Mouse (Mus musculus) neural tube, embryonic 13.5 days (tissue): ENCODE measurements around the gene Ube2q2. TPM values are rescaled to one million over a fixed set of nuclear protein-coding genes. Genes with fewer than 3 reads are reported as not detected.
"Not testable (repeated sequence)": the region's sequence is repeated elsewhere in the genome, so short reads cannot be mapped to it uniquely, and the experiment has no call there.

Source experiments
- ATAC-seq: fragments of 200-750 bp; cut with Nextera tagmentation; 2 replicates; pipeline ENCODE4 v1.8.0; 2017; ENCODE audit warnings: low read depth, mild to moderate bottlenecking, moderate TSS enrichment, moderate library complexity
- H3K27ac ChIP-seq: fragments of 300-500 bp; sonication (generic); replicated peaks from 2 replicates; pipeline ENCODE4 v1.5.1; 2015; ENCODE audit warnings: moderate library complexity, mild to moderate bottlenecking, inconsistent platforms
- H3K27me3 ChIP-seq: fragments of 300-500 bp; sonication (generic); 2 replicates; pipeline ENCODE4 v1.6.1; 2015; ENCODE audit warnings: mild to moderate bottlenecking, inconsistent platforms
- H3K36me3 ChIP-seq: fragments of 300-500 bp; sonication (generic); 2 replicates; pipeline ENCODE4 v1.6.1; 2015; ENCODE audit warnings: mild to moderate bottlenecking, inconsistent platforms
- H3K4me1 ChIP-seq: fragments of 300-500 bp; sonication (generic); replicated peaks from 2 replicates; pipeline ENCODE4 v1.6.1; 2015; ENCODE audit warnings: inconsistent platforms
- H3K4me2 ChIP-seq: fragments of 300-500 bp; sonication (generic); 2 replicates; pipeline ENCODE4 v1.6.1; 2015; ENCODE audit warnings: inconsistent platforms, mild to moderate bottlenecking, moderate library complexity
- H3K4me3 ChIP-seq: fragments of 300-500 bp; sonication (generic); 2 replicates; pipeline ENCODE4 v1.5.1; 2015; ENCODE audit warnings: mild to moderate bottlenecking, inconsistent platforms
- H3K9ac ChIP-seq: fragments of 300-500 bp; sonication (generic); 2 replicates; pipeline ENCODE4 v1.6.1; 2015; ENCODE audit warnings: moderate library complexity, mild to moderate bottlenecking, inconsistent platforms
- H3K9me3 ChIP-seq: fragments of 300-500 bp; sonication (generic); 2 replicates; pipeline ENCODE4 v1.6.1; 2016; ENCODE audit warnings: inconsistent platforms
- WGBS: fragments of 180-500 bp; shearing (Covaris S2); methylation state at CpG from one replicate; pipeline ENCODE4 v1.1.7; 2015; 5-methylcytosine and 5-hydroxymethylcytosine counted together
- polyA plus RNA-seq: library from polyadenylated mRNA; unstranded; fragments of >200 nt; fragmentation: Nextera tagmentation; extraction: Ambion mirVana; gene quantifications from 2 replicates; pipeline ENCODE4 v1.2.1, GENCODE M21; 2015

Ube2q2 gene
- 48.0 and 48.4 TPM in 2 replicates for polyA plus RNA-seq

- Histone ChIP-seq H3K4me2 (peak within 1 kb of the TSS; percentile 90), H3K4me3 (peak within 1 kb of the TSS; percentile 95), H3K4me1 (peaks cover 34% of the 10 kb centered on the region), H3K27ac (peak within 1 kb of the TSS; percentile 89), H3K36me3 (0 out of 2 replicates have a peak, but pooled peaks cover 3% of the 10 kb centered on the region), H3K27me3 (no peaks in the 10 kb centered on the region), H3K9me3 (no peaks in the 10 kb centered on the region), H3K9ac (peak within 1 kb of the TSS; percentile 98)
- WGBS: 1% methylated on average over 67 of the region's 81 CpGs
- peak; percentile 83 for ATAC-seq
Measured at GRCm38 (mm10) chr9:55148854-55149498, at the start of gene Ube2q2. Ube2q2 (plus strand) TSS chr9:55148854.

- whole genome bisulfite sequencing: 10% methylated on average over 3 of the region's 3 CpGs
- H3K27ac ChIP-seq: no peak overlapping the region
- H3K9ac ChIP-seq: no peak overlapping the region
- H3K9me3 ChIP-seq: no peaks in the 10 kb centered on the region
- no peak overlapping the region for H3K4me3 ChIP-seq
- ATAC-seq: no peak
- no peaks in the 10 kb centered on the region for H3K4me1 ChIP-seq
- H3K4me2 ChIP-seq: no peak overlapping the region
- no peaks in the 10 kb centered on the region for H3K27me3 ChIP-seq
- no peaks in the 10 kb centered on the region for H3K36me3 ChIP-seq
Measured at GRCm38 (mm10) chr9:55101117-55101516, 47.5 kb upstream of the Ube2q2 start.

- H3K27ac ChIP-seq: no peak overlapping the region
- H3K4me2 ChIP-seq: no peak overlapping the region
- H3K9me3 ChIP-seq: no peaks in the 10 kb centered on the region
- H3K9ac ChIP-seq: no peak overlapping the region
- no peak overlapping the region for H3K4me3 ChIP-seq
- H3K36me3 ChIP-seq: no peaks in the 10 kb centered on the region
- ATAC-seq: no peak
- no peaks in the 10 kb centered on the region for H3K27me3 ChIP-seq
- H3K4me1 ChIP-seq: no peaks in the 10 kb centered on the region
- 92% methylated on average over 8 of the region's 8 CpGs for WGBS
Measured at GRCm38 (mm10) chr9:55102186-55102835, 46.3 kb upstream of the Ube2q2 start.

GRCm38 (mm10) chr9:55102931-55103630 is 45.6 kb upstream of the Ube2q2 start:
- Histone ChIP-seq H3K4me3 (no peak overlapping the region), H3K4me2 (no peak overlapping the region), H3K27ac (no peak overlapping the region), H3K4me1 (no peaks in the 10 kb centered on the region), H3K27me3 (no peaks in the 10 kb centered on the region), H3K9me3 (no peaks in the 10 kb centered on the region), H3K9ac (no peak overlapping the region), H3K36me3 (no peaks in the 10 kb centered on the region)
- no peak for ATAC-seq
- WGBS: 94% methylated on average over 5 of the region's 5 CpGs

- H3K36me3 ChIP-seq: no peaks in the 10 kb centered on the region
- H3K4me3 ChIP-seq: no peak overlapping the region
- no peaks in the 10 kb centered on the region for H3K9me3 ChIP-seq
- H3K27me3 ChIP-seq: no peaks in the 10 kb centered on the region
- H3K4me1 ChIP-seq: no peaks in the 10 kb centered on the region
- H3K9ac ChIP-seq: no peak overlapping the region
- 0 out of 2 replicates have a peak overlapping the region, but pooled peaks have one; percentile 19 for H3K4me2 ChIP-seq
- no peak overlapping the region for H3K27ac ChIP-seq
- ATAC-seq: peak; percentile 93
- WGBS: 29% methylated on average over 16 of the region's 16 CpGs
Measured at GRCm38 (mm10) chr9:55110059-55110834, 38.4 kb upstream of the Ube2q2 start.

GRCm38 (mm10) chr9:55110835-55111217 is 37.8 kb upstream of the Ube2q2 start:
- H3K36me3 ChIP-seq, H3K4me3 ChIP-seq, H3K4me2 ChIP-seq, H3K4me1 ChIP-seq, H3K27me3 ChIP-seq, H3K9ac ChIP-seq, H3K27ac ChIP-seq, H3K9me3 ChIP-seq: not testable (repeated sequence)
- 11% methylated on average over 3 of the region's 3 CpGs for WGBS
- peak; percentile 40; the same call in 1 of the 2 replicates for ATAC-seq

GRCm38 (mm10) chr9:55114752-55115151 is 33.9 kb upstream of the Ube2q2 start:
- Histone ChIP-seq H3K4me2 (no peak overlapping the region), H3K36me3 (no peaks in the 10 kb centered on the region), H3K9me3 (no peaks in the 10 kb centered on the region), H3K4me3 (no peak overlapping the region), H3K27me3 (no peaks in the 10 kb centered on the region), H3K4me1 (no peaks in the 10 kb centered on the region), H3K27ac (no peak overlapping the region), H3K9ac (no peak overlapping the region)
- WGBS: 77% methylated on average over 1 of the region's 1 CpGs
- ATAC-seq: no peak

- no peak for ATAC-seq
- no peaks in the 10 kb centered on the region for H3K4me1 ChIP-seq
- H3K27me3 ChIP-seq: no peaks in the 10 kb centered on the region
- no peak overlapping the region for H3K9ac ChIP-seq
- no peak overlapping the region for H3K27ac ChIP-seq
- no peaks in the 10 kb centered on the region for H3K9me3 ChIP-seq
- no peak overlapping the region for H3K4me3 ChIP-seq
- no peaks in the 10 kb centered on the region for H3K36me3 ChIP-seq
- no peak overlapping the region for H3K4me2 ChIP-seq
- 81% methylated on average over 5 of the region's 5 CpGs for WGBS
Measured at GRCm38 (mm10) chr9:55117293-55118055, 31.2 kb upstream of the Ube2q2 start.

GRCm38 (mm10) chr9:55122586-55122985 is 26.1 kb upstream of the Ube2q2 start:
- Histone ChIP-seq H3K9ac (no peak overlapping the region), H3K36me3 (no peaks in the 10 kb centered on the region), H3K9me3 (no peaks in the 10 kb centered on the region), H3K4me2 (no peak overlapping the region), H3K4me1 (no peaks in the 10 kb centered on the region), H3K27ac (no peak overlapping the region), H3K4me3 (no peak overlapping the region), H3K27me3 (no peaks in the 10 kb centered on the region)
- WGBS: 58% methylated on average over 3 of the region's 3 CpGs
- ATAC-seq: no peak

- no peak overlapping the region for H3K4me3 ChIP-seq
- no peak for ATAC-seq
- WGBS: 90% methylated on average over 7 of the region's 7 CpGs
Measured at GRCm38 (mm10) chr9:55125735-55126134, 22.9 kb upstream of the Ube2q2 start.

GRCm38 (mm10) chr9:55126295-55126694 is 22.4 kb upstream of the Ube2q2 start:
- Histone ChIP-seq H3K4me3 (no peak overlapping the region), H3K36me3 (no peaks in the 10 kb centered on the region), H3K4me2 (no peak overlapping the region), H3K9ac (no peak overlapping the region), H3K27ac (no peak overlapping the region), H3K27me3 (no peaks in the 10 kb centered on the region), H3K4me1 (no peaks in the 10 kb centered on the region), H3K9me3 (no peaks in the 10 kb centered on the region)
- ATAC-seq: no peak
- WGBS: 81% methylated on average over 1 of the region's 1 CpGs

More at GRCm38 (mm10) chr9:55125735-55126134, 22.9 kb upstream of the Ube2q2 start:
- no peak overlapping the region for H3K4me2 ChIP-seq
- H3K36me3 ChIP-seq: no peaks in the 10 kb centered on the region
- H3K9ac ChIP-seq: no peak overlapping the region
- H3K27me3 ChIP-seq: no peaks in the 10 kb centered on the region
- H3K4me1 ChIP-seq: no peaks in the 10 kb centered on the region
- no peak overlapping the region for H3K27ac ChIP-seq
- H3K9me3 ChIP-seq: no peaks in the 10 kb centered on the region
